Mouse (Mus musculus) liver, embryonic 14.5 days (tissue): ENCODE data around the gene Atcay. TPM values are rescaled to one million over a fixed set of nuclear protein-coding genes. Genes with fewer than 3 reads are reported as not detected.

Experiments
- ATAC-seq: fragments of 200-750 bp; cut with Nextera tagmentation; 2 replicates; pipeline ENCODE4 v1.8.0; 2017; ENCODE audit warnings: moderate number of reproducible peaks, mild to moderate bottlenecking, moderate library complexity; ENCODE audit not compliant: insufficient read depth
- DNase-seq, 3 experiments: peaks; one replicate each; pipeline ENCODE4 v3.0.0-alpha.2; 2012 to 2013; ENCODE audit warnings: low read depth in 3 of 3, low spot score in 3 of 3
- H3K27ac ChIP-seq: fragments of 300-500 bp; sonication (generic); 2 replicates; pipeline ENCODE4 v1.5.1; 2014; ENCODE audit warnings: moderate library complexity, mild to moderate bottlenecking, control low read depth, inconsistent platforms
- H3K27me3 ChIP-seq: fragments of 300-500 bp; sonication (generic); 2 replicates; pipeline ENCODE4 v1.6.1; 2014; ENCODE audit warnings: mild to moderate bottlenecking, low read length, moderate library complexity; ENCODE audit not compliant: control insufficient read depth, insufficient read depth
- H3K36me3 ChIP-seq: fragments of 300-500 bp; sonication (generic); replicated peaks from 2 replicates; pipeline ENCODE4 v1.6.1; 2014; ENCODE audit warnings: low read depth; ENCODE audit not compliant: control insufficient read depth, insufficient read depth
- H3K4me1 ChIP-seq, 2 experiments: fragments of 200-500 bp in 1 of 2; fragments of 300-500 bp in 1 of 2; sonication (generic) in 1 of 2; replicated peaks; 2 replicates each; pipeline ENCODE4 v1.6.1; 2012 to 2014; ENCODE audit warnings: antibody characterized with exemption in 1 of 2, inconsistent platforms in 1 of 2, low read length in 1 of 2; ENCODE audit not compliant: control insufficient read depth in 2 of 2, insufficient read depth in 2 of 2
- H3K4me2 ChIP-seq: fragments of 300-500 bp; sonication (generic); 2 replicates; pipeline ENCODE4 v1.6.1; 2014; ENCODE audit warnings: low read depth, mild to moderate bottlenecking, control low read depth, moderate library complexity
- H3K4me3 ChIP-seq, 2 experiments: fragments of 200-500 bp in 1 of 2; fragments of 300-500 bp in 1 of 2; sonication (generic) in 1 of 2; 2 replicates each; pipeline ENCODE4 v1.5.1; 2012 to 2014; ENCODE audit warnings: low read depth in 2 of 2, low read length in 2 of 2, mild to moderate bottlenecking in 2 of 2, control low read depth in 1 of 2, inconsistent platforms in 1 of 2, moderate library complexity in 1 of 2; ENCODE audit not compliant: insufficient read depth in 1 of 2
- H3K9ac ChIP-seq: fragments of 300-500 bp; sonication (generic); replicated peaks from 2 replicates; pipeline ENCODE4 v1.6.1; 2014; ENCODE audit warnings: mild to moderate bottlenecking, control low read depth, moderate library complexity
- H3K9me3 ChIP-seq: fragments of 300-500 bp; sonication (generic); 2 replicates; pipeline ENCODE4 v1.6.1; 2016; ENCODE audit warnings: low read length, mixed read lengths; ENCODE audit not compliant: control insufficient read depth
- CTCF ChIP-seq: IDR thresholded peaks from 2 replicates; pipeline ENCODE4 v1.5.1; 2016; ENCODE audit warnings: antibody characterized with exemption, low read depth, control low read depth
- EP300 ChIP-seq: IDR thresholded peaks from 2 replicates; pipeline ENCODE4 v1.6.1; 2016; ENCODE audit warnings: antibody characterized with exemption, low read depth
- WGBS: fragments of 180-500 bp; shearing (Covaris S2); extraction: QIAGEN DNeasy Blood & Tissue Kit; methylation state at CpG from one replicate; pipeline ENCODE4 v1.1.7; 2014; ENCODE audit not compliant: insufficient replicate concordance; 5-methylcytosine and 5-hydroxymethylcytosine counted together
- polyA plus RNA-seq, 2 experiments: library from polyadenylated mRNA; depleted of rRNA in 1 of 2; stranded (reverse) in 1 of 2; unstranded in 1 of 2; fragments of >200 nt; fragmentation: Nextera tagmentation in 1 of 2; extraction: Ambion mirVana in 1 of 2; gene quantifications; 2 replicates each; pipeline versions ENCODE4 v1.2.1 to v1.2.3; 2012 to 2014

Atcay gene
- polyA plus RNA-seq, 2 experiments, result 0.01 TPM; not detected in 1

DNA sequence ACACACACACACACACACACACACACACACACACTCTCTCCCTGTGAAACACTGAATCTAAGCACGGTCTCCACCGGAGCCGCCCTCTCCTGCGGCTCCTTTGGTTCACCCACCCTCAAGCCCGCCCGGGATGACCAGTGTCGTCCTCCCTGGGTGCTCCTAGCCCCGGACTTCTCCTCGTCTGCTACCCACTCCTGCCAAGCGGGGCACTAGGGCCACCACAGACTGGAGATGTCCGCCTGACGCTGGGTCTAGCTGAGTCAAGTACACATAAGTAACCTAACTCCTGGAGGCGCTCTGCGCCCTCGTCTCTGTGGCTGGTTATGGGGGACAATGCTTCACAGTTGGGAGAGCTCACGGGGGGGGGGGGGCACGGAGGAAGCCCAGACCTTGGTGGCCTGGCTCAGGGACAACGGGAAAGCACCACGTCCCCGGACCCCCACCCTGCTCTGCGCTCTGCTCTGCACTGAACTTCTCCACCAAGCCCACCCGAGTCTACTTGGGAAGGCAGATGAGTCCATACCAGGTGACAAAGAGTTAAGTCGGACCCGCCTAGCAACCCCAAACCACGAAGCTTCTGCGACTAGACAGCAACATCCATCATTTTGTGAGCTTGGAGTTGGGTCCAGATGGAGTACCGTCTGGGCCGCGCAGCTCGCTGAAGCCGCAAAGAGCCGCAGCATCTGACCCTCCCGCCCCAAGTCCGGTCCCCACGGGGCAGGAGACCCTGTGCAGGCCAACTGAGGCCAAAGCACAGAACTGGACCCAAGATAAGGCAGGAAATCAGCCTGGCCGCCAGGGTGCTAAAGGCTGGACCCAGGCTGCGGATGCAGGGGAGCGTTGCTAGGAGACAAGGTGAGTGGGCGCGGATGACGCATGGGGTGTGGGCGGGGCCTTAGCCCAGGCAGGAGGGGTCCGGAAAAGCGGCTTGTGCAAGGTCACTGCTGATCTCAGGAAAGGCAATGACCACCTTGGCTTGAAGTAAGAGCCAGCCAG is 22.1 kb upstream of the Atcay start, which contains the start of gene Matk:
Gene Matk (plus strand): TSS at position 512 of the 996 bp plus-strand sequence.
- Histone ChIP-seq H3K4me1 (no peaks in the 10 kb centered on the region), H3K27ac (no peak within 1 kb of the TSS), H3K36me3 (no peaks in the 10 kb centered on the region), H3K9me3 (no peaks in the 10 kb centered on the region), H3K4me2 (no peak within 1 kb of the TSS), H3K4me3 (no peak within 1 kb of the TSS), H3K9ac (no peak within 1 kb of the TSS), H3K27me3 (peaks cover 37% of the 10 kb centered on the region)
- 15% methylated on average over 43 of the region's 44 CpGs for WGBS
- TF ChIP-seq EP300 (no peak), CTCF (no peak)
- no peak for ATAC-seq
- DNase-seq, result no peak

DNA sequence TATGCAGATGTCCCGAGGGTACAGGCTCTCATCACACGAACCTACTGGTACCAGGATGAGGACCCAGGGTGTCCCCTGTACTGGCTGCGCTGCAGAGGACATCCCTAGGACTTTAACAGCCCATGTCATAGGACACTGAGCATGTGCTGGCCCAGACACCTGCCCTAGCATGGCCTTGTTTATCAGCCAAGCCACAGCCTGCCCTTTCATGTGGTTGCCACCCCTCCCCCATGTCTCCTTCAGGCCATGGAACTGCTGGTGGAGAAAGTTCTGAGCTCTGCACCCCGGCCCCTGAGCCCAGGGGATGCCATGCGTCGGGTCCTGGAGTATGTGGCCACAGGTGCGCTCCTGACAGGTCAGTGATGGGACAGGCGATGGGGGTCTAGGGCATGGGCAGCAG is 18.8 kb upstream of the Atcay start:
- Histone ChIP-seq H3K27ac (no peak overlapping the region), H3K36me3 (no peaks in the 10 kb centered on the region), H3K4me2 (no peak overlapping the region), H3K4me3 (no peak overlapping the region), H3K9ac (no peak overlapping the region), H3K27me3 (peaks cover 22% of the 10 kb centered on the region), H3K4me1 (no peaks in the 10 kb centered on the region), H3K9me3 (no peaks in the 10 kb centered on the region)
- 60% methylated on average over 8 of the region's 8 CpGs for WGBS
- TF ChIP-seq EP300 (no peak), CTCF (no peak)
- ATAC-seq (no peak), DNase-seq (no peak)

DNA sequence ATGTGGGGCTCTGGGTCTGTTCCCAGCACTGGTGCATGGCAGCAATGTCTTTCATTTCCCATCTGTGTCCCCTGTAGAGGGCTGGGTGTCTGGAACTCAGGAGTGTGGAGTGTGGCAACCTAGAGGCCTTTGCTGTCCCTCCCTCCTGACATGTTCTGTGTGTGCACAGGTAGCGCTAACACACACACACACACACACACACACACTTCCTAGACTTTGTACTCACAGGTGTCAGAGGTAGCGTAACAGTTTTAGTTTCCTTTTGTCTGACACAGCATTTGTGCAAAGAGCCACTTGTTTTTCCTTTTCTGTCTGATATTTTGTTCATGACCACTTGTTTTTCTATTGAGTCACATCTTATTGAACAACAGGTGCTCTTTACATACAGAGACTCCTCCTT is 17.2 kb upstream of the Atcay start:
- no peak for ATAC-seq
- no peak for DNase-seq

DNA sequence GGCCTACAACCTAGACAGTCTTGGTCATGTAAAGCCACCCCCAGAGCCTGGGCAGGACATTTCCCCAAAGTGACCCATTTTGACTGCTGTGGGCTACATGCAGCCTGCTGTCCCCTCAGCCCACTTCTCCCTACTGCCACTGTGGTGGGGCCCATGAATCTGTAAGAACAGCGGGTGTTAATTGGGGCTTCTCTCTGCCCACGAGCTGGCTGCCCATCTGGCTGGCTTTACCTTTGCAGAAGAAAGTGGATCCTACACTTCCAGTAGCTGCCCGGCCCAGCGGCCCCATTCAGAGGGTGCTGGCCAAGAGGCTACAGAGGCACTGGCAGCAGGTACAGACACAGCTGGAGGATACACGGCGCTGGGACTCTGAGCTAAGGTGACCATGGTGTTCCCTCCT is 14.5 kb upstream of the Atcay start:
- ATAC-seq (no peak), DNase-seq (no peak)
- Histone ChIP-seq H3K27ac (no peak overlapping the region), H3K27me3 (peaks cover 14% of the 10 kb centered on the region), H3K4me3 (no peak overlapping the region), H3K4me2 (no peak overlapping the region), H3K9ac (no peak overlapping the region), H3K4me1 (no peaks in the 10 kb centered on the region), H3K36me3 (no peaks in the 10 kb centered on the region), H3K9me3 (no peaks in the 10 kb centered on the region)
- WGBS, result 72% methylated on average over 6 of the region's 6 CpGs
- TF ChIP-seq EP300 (no peak), CTCF (no peak)

More for the DNA sequence above, 17.2 kb upstream of the Atcay start:
- no peak overlapping the region for H3K4me2 ChIP-seq
- H3K9ac ChIP-seq, result no peak overlapping the region
- no peaks in the 10 kb centered on the region for H3K4me1 ChIP-seq
- no peak for TF ChIP-seq EP300
- no peak for TF ChIP-seq CTCF
- no peak overlapping the region for H3K4me3 ChIP-seq
- H3K36me3 ChIP-seq, result no peaks in the 10 kb centered on the region
- no peak overlapping the region for H3K27ac ChIP-seq
- peaks cover 11% of the 10 kb centered on the region for H3K27me3 ChIP-seq
- 64% methylated on average over 2 of the region's 2 CpGs for WGBS
- H3K9me3 ChIP-seq, result no peaks in the 10 kb centered on the region

DNA sequence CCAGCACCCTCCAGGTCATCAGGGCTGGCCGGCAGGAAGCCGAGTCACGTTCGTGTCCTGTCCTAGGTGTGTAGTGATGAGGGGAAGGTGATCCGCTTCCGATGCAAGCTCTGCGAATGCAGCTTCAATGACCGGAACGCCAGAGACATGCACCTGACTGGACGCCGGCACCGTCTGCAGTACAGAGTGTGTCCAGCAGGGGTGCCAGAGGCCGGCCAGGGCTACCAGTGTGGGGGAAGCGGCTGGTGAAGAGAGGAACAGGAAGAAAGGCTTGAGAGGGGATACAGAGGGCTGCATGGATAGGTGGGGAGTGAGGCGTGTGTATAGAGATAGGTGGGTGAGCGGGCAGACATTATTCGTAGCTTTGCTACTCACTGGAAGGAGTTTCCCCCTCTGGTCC is 14.0 kb upstream of the Atcay start:
- H3K4me3 ChIP-seq, result no peak overlapping the region
- no peak for TF ChIP-seq EP300
- TF ChIP-seq CTCF, result peak; percentile 98
- ATAC-seq, result no peak
- peaks cover 20% of the 10 kb centered on the region for H3K27me3 ChIP-seq
- H3K9ac ChIP-seq, result no peak overlapping the region
- H3K4me1 ChIP-seq, result no peaks in the 10 kb centered on the region
- H3K9me3 ChIP-seq, result no peaks in the 10 kb centered on the region
- 7% methylated on average over 17 of the region's 17 CpGs for WGBS
- no peaks in the 10 kb centered on the region for H3K36me3 ChIP-seq
- H3K4me2 ChIP-seq, result no peak overlapping the region
- DNase-seq, result no peak
- no peak overlapping the region for H3K27ac ChIP-seq
